Mouse (Mus musculus) thymus, postnatal 14 days (tissue): ENCODE measurements around the gene Tsc22d4.
"Not testable (repeated sequence)": the region's sequence is repeated elsewhere in the genome, so short reads cannot be mapped to it uniquely, and the experiment has no call there.

Experiments
- DNase-seq: peaks from one replicate; pipeline ENCODE4 v3.0.0; 2021

Gene Tsc22d4

GRCm38 (mm10) chr5:137742048-137742447 lies 3.5 kb upstream of the Tsc22d4 start:
- no peak for DNase-seq

GRCm38 (mm10) chr5:137742836-137743235 lies 2.7 kb upstream of the Tsc22d4 start:
- DNase-seq = no peak

GRCm38 (mm10) chr5:137744197-137744596 lies 1.3 kb upstream of the Tsc22d4 start:
- DNase-seq = no peak

- peak; percentile 75 for DNase-seq
Measured at GRCm38 (mm10) chr5:137746282-137746850, 836 bp downstream of the Tsc22d4 start.

- DNase-seq = peak; percentile 71
Measured at GRCm38 (mm10) chr5:137746851-137747325, 1.4 kb downstream of the Tsc22d4 start.

- peak; percentile 88 for DNase-seq
Measured at GRCm38 (mm10) chr5:137747326-137747961, 1.9 kb downstream of the Tsc22d4 start.

GRCm38 (mm10) chr5:137748130-137748770 lies 2.7 kb downstream of the Tsc22d4 start:
- DNase-seq = peak; percentile 58

GRCm38 (mm10) chr5:137749196-137749836 lies 3.8 kb downstream of the Tsc22d4 start:
- peak; percentile 81 for DNase-seq

GRCm38 (mm10) chr5:137750212-137750611 lies 4.7 kb downstream of the Tsc22d4 start:
- not testable (repeated sequence) for DNase-seq

GRCm38 (mm10) chr5:137751221-137751887 lies 5.8 kb downstream of the Tsc22d4 start:
- DNase-seq = no peak

- no peak for DNase-seq
Measured at GRCm38 (mm10) chr5:137751988-137752387, 6.5 kb downstream of the Tsc22d4 start.

GRCm38 (mm10) chr5:137753111-137753832 lies 7.7 kb downstream of the Tsc22d4 start:
- DNase-seq = no peak

- DNase-seq = no peak
Measured at GRCm38 (mm10) chr5:137755425-137755824, 9.9 kb downstream of the Tsc22d4 start.

- no peak for DNase-seq
Measured at GRCm38 (mm10) chr5:137756106-137756505, 10.6 kb downstream of the Tsc22d4 start.

GRCm38 (mm10) chr5:137756882-137757661 lies 11.5 kb downstream of the Tsc22d4 start:
- peak; percentile 88 for DNase-seq

- no peak for DNase-seq
Measured at GRCm38 (mm10) chr5:137757887-137758286, 12.4 kb downstream of the Tsc22d4 start.

GRCm38 (mm10) chr5:137758921-137759534 lies 13.5 kb downstream of the Tsc22d4 start:
- DNase-seq = no peak

GRCm38 (mm10) chr5:137759971-137760412 lies 14.5 kb downstream of the Tsc22d4 start:
- peak; percentile 86 for DNase-seq

- DNase-seq = no peak
Measured at GRCm38 (mm10) chr5:137764609-137765340, 19.2 kb downstream of the Tsc22d4 start.

GRCm38 (mm10) chr5:137766270-137766669 lies 20.7 kb downstream of the Tsc22d4 start:
- DNase-seq = no peak
